Mouse (Mus musculus) cortical plate, adult 2 months (tissue): ENCODE results near the gene Hnrnpul1.

Experiments used
- CTCF ChIP-seq: fragments of 200-500 bp; IDR thresholded peaks from 2 replicates; pipeline ENCODE4 v1.5.1; 2011; ENCODE audit warnings: mild to moderate bottlenecking, control low read depth, low read length; ENCODE audit not compliant: insufficient read depth; ENCODE audit errors: extremely low read depth
- POLR2A ChIP-seq: fragments of 200-500 bp; IDR thresholded peaks from 2 replicates; pipeline ENCODE4 v1.6.1; 2011; ENCODE audit warnings: mild to moderate bottlenecking, low read length, control low read depth; ENCODE audit not compliant: insufficient read depth; ENCODE audit errors: extremely low read depth

DNA sequence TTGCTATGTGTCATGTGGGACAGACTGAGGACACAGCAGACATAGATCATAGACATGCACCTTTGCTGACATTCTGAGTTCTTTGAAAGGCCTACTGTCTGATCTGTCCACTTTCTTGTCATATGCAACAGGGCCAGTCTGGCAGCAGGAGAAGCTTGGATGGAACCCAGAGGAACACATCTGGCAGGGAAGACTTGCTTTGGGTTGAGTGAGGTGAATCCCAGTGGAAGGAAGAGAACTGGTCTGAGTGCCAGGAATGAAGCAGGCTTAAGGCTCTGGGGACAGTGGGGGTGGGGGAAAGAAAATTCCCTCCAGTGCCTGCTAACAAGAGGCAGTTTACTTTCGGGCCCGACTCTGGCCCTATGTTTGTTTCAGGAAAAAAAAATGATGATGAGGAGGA, 24.7 kb downstream of the Hnrnpul1 start:
- no peak for TF ChIP-seq CTCF
- TF ChIP-seq POLR2A, result no peak
